Mouse (Mus musculus): ENCODE results near the gene Prkcz. TPM values are rescaled to one million over a fixed set of nuclear protein-coding genes. Genes with fewer than 3 reads are reported as not detected.

Gene Prkcz
- polyA plus RNA-seq, 2 experiments: 0.99 to 1.7 TPM

DNA sequence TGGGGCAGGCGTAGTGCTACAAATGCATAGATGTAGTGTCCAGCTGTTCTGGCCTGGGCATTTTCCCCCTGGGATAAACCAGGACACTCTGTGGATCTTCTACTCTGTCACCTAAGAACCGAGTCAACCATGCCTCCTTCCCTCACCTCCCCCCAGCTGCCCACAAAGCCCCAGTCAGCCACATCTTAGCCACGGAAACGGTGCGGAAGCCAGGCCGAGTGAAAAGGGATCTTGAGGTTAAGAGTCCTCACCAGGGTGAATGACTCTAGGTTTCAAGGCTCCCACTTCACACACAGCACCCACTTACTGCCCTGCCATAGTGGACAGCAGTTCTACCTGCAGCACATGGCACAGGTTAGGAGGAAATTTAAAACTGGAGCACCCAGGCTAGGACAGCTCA lies 7.1 kb downstream of the Prkcz start:
- 29% methylated on average over 6 of the region's 6 CpGs for WGBS (ENCODE audit: insufficient replicate concordance)
- H3K4me1 ChIP-seq (replicated peaks; ENCODE audit: control insufficient read depth in 2 of 2, insufficient read depth in 2 of 2, low read length in 1 of 2): no peaks in the 10 kb centered on the region
- H3K36me3 ChIP-seq (replicated peaks; ENCODE audit: control insufficient read depth, insufficient read depth, low read depth): no peaks in the 10 kb centered on the region
- no peaks in the 10 kb centered on the region for H3K27me3 ChIP-seq (ENCODE audit: control insufficient read depth, insufficient read depth, low read length)
- no peak for ATAC-seq (ENCODE audit: insufficient read depth)
- TF ChIP-seq CTCF (IDR thresholded peaks at IDR 0.05; ENCODE audit: low read depth): no peak
- no peak for TF ChIP-seq EP300 (IDR thresholded peaks at IDR 0.05; ENCODE audit: low read depth)
- H3K4me3 ChIP-seq (ENCODE audit: insufficient read depth in 1 of 2, low read depth in 2 of 2, low read length in 2 of 2): no peak overlapping the region
- H3K4me2 ChIP-seq (ENCODE audit: low read depth): no peak overlapping the region
- no peak overlapping the region for H3K27ac ChIP-seq
- no peak for DNase-seq (ENCODE audit: low read depth in 3 of 3, low spot score in 3 of 3)
- H3K9ac ChIP-seq (replicated peaks): no peak overlapping the region
- H3K9me3 ChIP-seq (ENCODE audit: control insufficient read depth, low read length): no peaks in the 10 kb centered on the region

DNA sequence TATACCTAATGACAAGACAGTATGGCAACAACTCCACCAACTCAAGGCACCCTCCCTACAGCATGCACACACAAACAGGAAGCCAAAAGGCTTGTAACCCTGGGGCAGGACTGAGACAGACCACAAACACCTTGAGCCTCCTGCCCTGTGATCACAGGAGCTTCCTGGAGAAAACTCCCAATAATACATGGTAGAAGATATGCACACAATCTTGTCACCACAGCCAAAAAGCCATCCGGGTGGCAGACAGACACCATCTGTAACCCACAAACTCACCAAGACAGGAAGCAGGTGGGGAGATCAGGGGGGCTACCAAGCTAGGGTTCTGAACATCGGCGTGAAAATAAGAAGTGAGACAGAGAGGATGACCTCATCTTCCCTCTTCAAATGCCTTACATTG lies 8.6 kb downstream of the Prkcz start:
- ATAC-seq (ENCODE audit: insufficient read depth): no peak
- no peak overlapping the region for H3K4me3 ChIP-seq (ENCODE audit: insufficient read depth in 1 of 2, low read depth in 2 of 2, low read length in 2 of 2)
- no peaks in the 10 kb centered on the region for H3K27me3 ChIP-seq (ENCODE audit: control insufficient read depth, insufficient read depth, low read length)
- H3K9me3 ChIP-seq (ENCODE audit: control insufficient read depth, low read length): no peaks in the 10 kb centered on the region
- H3K27ac ChIP-seq: no peak overlapping the region
- no peak overlapping the region for H3K4me2 ChIP-seq (ENCODE audit: low read depth)
- H3K4me1 ChIP-seq (replicated peaks; ENCODE audit: control insufficient read depth in 2 of 2, insufficient read depth in 2 of 2, low read length in 1 of 2): no peaks in the 10 kb centered on the region
- 14% methylated on average over 3 of the region's 3 CpGs for WGBS (ENCODE audit: insufficient replicate concordance)
- TF ChIP-seq EP300 (IDR thresholded peaks at IDR 0.05; ENCODE audit: low read depth): no peak
- no peak for TF ChIP-seq CTCF (IDR thresholded peaks at IDR 0.05; ENCODE audit: low read depth)
- no peak overlapping the region for H3K9ac ChIP-seq (replicated peaks)
- H3K36me3 ChIP-seq (replicated peaks; ENCODE audit: control insufficient read depth, insufficient read depth, low read depth): no peaks in the 10 kb centered on the region
- DNase-seq (ENCODE audit: low read depth in 3 of 3, low spot score in 3 of 3): no peak

DNA sequence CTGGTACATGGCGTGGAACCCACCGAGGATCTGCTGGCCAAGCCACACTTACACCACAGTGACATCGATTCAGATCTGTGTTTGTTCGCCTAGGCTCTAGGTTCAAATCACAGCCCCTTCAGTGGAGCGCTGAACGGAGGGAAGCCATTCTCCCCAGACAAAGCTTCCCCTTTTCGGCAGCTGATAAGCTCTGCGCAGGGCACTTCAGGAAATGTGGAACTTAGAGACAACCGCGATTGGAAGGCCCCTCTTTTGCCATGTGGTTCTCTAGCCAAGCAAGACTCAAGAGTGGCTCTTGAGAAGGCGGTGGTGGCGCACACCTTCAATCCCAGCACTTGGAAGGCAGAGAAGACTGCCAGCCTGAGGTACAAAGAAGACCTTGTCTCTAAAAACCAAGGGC lies 14.8 kb downstream of the Prkcz start:
- DNase-seq (ENCODE audit: low read depth in 3 of 3, low spot score in 3 of 3) (no peak), ATAC-seq (ENCODE audit: insufficient read depth) (no peak)
- no peak overlapping the region for H3K27ac ChIP-seq
- H3K9ac ChIP-seq (replicated peaks): no peak overlapping the region
- H3K4me2 ChIP-seq (ENCODE audit: low read depth): no peak overlapping the region
- no peak for TF ChIP-seq EP300 (IDR thresholded peaks at IDR 0.05; ENCODE audit: low read depth)
- no peak for TF ChIP-seq CTCF (IDR thresholded peaks at IDR 0.05; ENCODE audit: low read depth)
- no peaks in the 10 kb centered on the region for H3K4me1 ChIP-seq (replicated peaks; ENCODE audit: control insufficient read depth in 2 of 2, insufficient read depth in 2 of 2, low read length in 1 of 2)
- no peak overlapping the region for H3K4me3 ChIP-seq (ENCODE audit: insufficient read depth in 1 of 2, low read depth in 2 of 2, low read length in 2 of 2)
- peaks cover 20% of the 10 kb centered on the region for H3K27me3 ChIP-seq (ENCODE audit: control insufficient read depth, insufficient read depth, low read length)
- no peaks in the 10 kb centered on the region for H3K9me3 ChIP-seq (ENCODE audit: control insufficient read depth, low read length)
- 22% methylated on average over 12 of the region's 12 CpGs for WGBS (ENCODE audit: insufficient replicate concordance)
- H3K36me3 ChIP-seq (replicated peaks; ENCODE audit: control insufficient read depth, insufficient read depth, low read depth): no peaks in the 10 kb centered on the region

DNA sequence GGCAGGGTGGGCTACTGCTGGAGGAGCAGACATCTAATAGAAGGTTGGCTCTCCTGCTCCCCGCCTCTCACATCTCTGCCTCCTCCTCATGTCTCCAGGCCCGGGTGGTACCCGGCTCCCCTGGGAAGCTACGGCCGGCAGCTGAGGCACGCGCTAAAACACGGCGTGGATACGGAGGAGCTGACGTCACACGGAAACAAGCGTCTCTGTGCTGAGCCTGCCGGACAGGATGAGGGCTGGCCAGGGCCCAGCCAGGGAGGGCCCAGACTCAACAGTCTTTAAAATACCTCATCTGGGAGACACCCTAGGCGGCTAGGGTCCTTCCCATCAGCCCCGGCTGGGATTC lies 15.6 kb downstream of the Prkcz start:
- DNase-seq (ENCODE audit: low read depth in 3 of 3, low spot score in 3 of 3) (no peak), ATAC-seq (ENCODE audit: insufficient read depth) (no peak)
- Histone ChIP-seq H3K4me2 (ENCODE audit: low read depth) (peak overlapping the region; percentile 4; the same call in 1 of the 2 replicates), H3K4me3 (ENCODE audit: insufficient read depth in 1 of 2, low read depth in 2 of 2, low read length in 2 of 2) (no peak overlapping the region), H3K9me3 (ENCODE audit: control insufficient read depth, low read length) (no peaks in the 10 kb centered on the region), H3K27me3 (ENCODE audit: control insufficient read depth, insufficient read depth, low read length) (peaks cover 20% of the 10 kb centered on the region), H3K27ac (no peak overlapping the region), H3K4me1 (replicated peaks; ENCODE audit: control insufficient read depth in 2 of 2, insufficient read depth in 2 of 2, low read length in 1 of 2) (no peaks in the 10 kb centered on the region), H3K9ac (replicated peaks) (no peak overlapping the region), H3K36me3 (replicated peaks; ENCODE audit: control insufficient read depth, insufficient read depth, low read depth) (no peaks in the 10 kb centered on the region)
- WGBS (ENCODE audit: insufficient replicate concordance): 3% methylated on average over 16 of the region's 16 CpGs
- no peak for TF ChIP-seq EP300 (IDR thresholded peaks at IDR 0.05; ENCODE audit: low read depth)
- TF ChIP-seq CTCF (IDR thresholded peaks at IDR 0.05; ENCODE audit: low read depth): no peak

DNA sequence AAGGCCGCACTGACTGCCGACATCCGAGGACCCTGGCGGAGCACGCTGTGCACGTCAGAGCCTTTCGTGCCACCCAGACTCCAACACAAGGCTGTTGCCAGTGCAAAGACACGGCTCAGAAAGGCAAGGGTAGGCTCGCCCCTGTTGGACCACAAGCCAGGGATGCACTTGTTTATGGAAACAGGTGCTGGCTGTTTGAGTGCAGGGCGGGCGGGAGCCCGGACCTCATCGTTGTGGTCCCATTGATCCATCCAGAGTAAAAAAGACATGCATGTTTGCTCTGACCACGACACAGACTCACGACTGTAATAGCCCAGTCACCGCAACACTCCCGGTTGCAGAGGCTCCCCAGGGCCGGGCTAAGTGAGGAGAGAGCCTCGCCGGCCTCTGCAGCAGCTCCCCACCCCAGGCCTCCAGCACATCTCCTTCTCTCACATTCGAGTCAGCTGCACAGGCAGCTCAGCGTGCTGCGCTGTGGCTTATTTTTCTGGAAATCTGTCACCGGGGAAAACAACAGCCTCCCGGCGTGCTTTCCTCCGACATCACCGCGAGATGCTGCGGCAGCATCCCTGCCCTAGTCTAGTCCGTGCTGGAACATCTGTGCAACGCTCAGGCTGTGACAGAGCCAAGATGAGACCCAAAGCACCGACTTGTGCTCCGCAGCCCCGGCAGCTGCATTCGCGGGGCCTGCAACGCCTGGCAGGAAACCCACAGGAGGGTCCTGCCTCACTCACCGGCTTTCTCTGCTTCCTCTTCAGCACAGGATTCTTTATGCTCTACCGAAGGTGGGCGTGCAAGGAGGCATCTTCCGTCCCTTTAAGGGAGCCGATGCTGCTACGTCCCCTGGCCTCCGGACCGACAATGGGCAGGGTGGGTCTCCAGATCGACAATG lies 16.2 kb downstream of the Prkcz start:
- 13% methylated on average over 47 of the region's 47 CpGs for WGBS (ENCODE audit: insufficient replicate concordance)
- no peak overlapping the region for H3K27ac ChIP-seq
- no peak overlapping the region for H3K9ac ChIP-seq (replicated peaks)
- H3K4me2 ChIP-seq (ENCODE audit: low read depth): peak overlapping the region; percentile 4; the same call in 1 of the 2 replicates
- H3K9me3 ChIP-seq (ENCODE audit: control insufficient read depth, low read length): no peaks in the 10 kb centered on the region
- DNase-seq (ENCODE audit: low read depth in 3 of 3, low spot score in 3 of 3): no peak
- no peak overlapping the region for H3K4me3 ChIP-seq (ENCODE audit: insufficient read depth in 1 of 2, low read depth in 2 of 2, low read length in 2 of 2)
- no peaks in the 10 kb centered on the region for H3K4me1 ChIP-seq (replicated peaks; ENCODE audit: control insufficient read depth in 2 of 2, insufficient read depth in 2 of 2, low read length in 1 of 2)
- TF ChIP-seq CTCF (IDR thresholded peaks at IDR 0.05; ENCODE audit: low read depth): no peak
- no peak for TF ChIP-seq EP300 (IDR thresholded peaks at IDR 0.05; ENCODE audit: low read depth)
- no peaks in the 10 kb centered on the region for H3K36me3 ChIP-seq (replicated peaks; ENCODE audit: control insufficient read depth, insufficient read depth, low read depth)
- ATAC-seq (ENCODE audit: insufficient read depth): no peak
- peaks cover 20% of the 10 kb centered on the region for H3K27me3 ChIP-seq (ENCODE audit: control insufficient read depth, insufficient read depth, low read length)
